ENCODE assay signal across 27 mouse cellular contexts in genomic region chr3:68541688-68542087, GRCm38 (mm10).
DNase-seq lines count a peak whose midpoint lies in the region; ATAC-seq and TF ChIP-seq lines count a peak whose summit lies in the region.
"Had no signal": no experiment of that assay in that cellular context is flagged by ENCODE, and none has a peak within 500 bp of the region (broad histone marks: within the 10 kb centered on the region; RNA-seq: fewer than 3 reads in every experiment).

No protein-coding gene starts in this region.

- no peak overlapping the region for H3K9ac ChIP-seq in liver, postnatal 0 days (replicated peaks)
- H3K9ac ChIP-seq in liver, embryonic 13.5 days = no peak overlapping the region
- H3K9ac ChIP-seq: embryonic facial prominence, embryonic 13.5 days; forebrain, embryonic 12.5 days; forebrain, embryonic 15.5 days; hindbrain, embryonic 12.5 days; hindbrain, embryonic 15.5 days had no signal

- no peak overlapping the region for H3K4me2 ChIP-seq in liver, postnatal 0 days (ENCODE audit: low read depth, low read length)
- H3K4me2 ChIP-seq in liver, embryonic 13.5 days = no peak overlapping the region
- H3K4me2 ChIP-seq: embryonic facial prominence, embryonic 13.5 days; forebrain, embryonic 12.5 days; forebrain, embryonic 15.5 days; heart, embryonic 11.5 days; hindbrain, embryonic 12.5 days; hindbrain, embryonic 15.5 days had no signal

- DNase-seq in layer of hippocampus, adult 2 months (ENCODE audit: low spot score in 2 of 2) = no peak
- DNase-seq in layer of hippocampus, adult 8-10 months (ENCODE audit: low spot score in 2 of 2) = no peak
- peak; percentile 37 for DNase-seq in liver
- no peak for DNase-seq in liver, postnatal 0 days
- no peak for DNase-seq in liver, embryonic 13.5 days
- no peak for DNase-seq in cerebellum, postnatal 25 days
- DNase-seq in thymus, postnatal 4 days = no peak
- DNase-seq: adrenal gland, postnatal 10 days; adrenal gland, postnatal 36 days; B cell, adult 2 months; cerebellum, adult 18-20 months; cerebellum, adult 9-10 months; cerebellum, postnatal 14 days; embryo, embryonic 11 days; gastrocnemius, postnatal 25 days; heart, adult 2 months had no signal

- no peak overlapping the region for H3K4me3 ChIP-seq in layer of hippocampus, adult 2 months
- no peak overlapping the region for H3K4me3 ChIP-seq in liver, postnatal 0 days (ENCODE audit: low read depth, low read length)
- H3K4me3 ChIP-seq in liver, embryonic 13.5 days (replicated peaks) = no peak overlapping the region
- H3K4me3 ChIP-seq: embryonic facial prominence, embryonic 10.5 days; embryonic facial prominence, embryonic 13.5 days; erythroblast, embryonic 14.5 days; forebrain, embryonic 12.5 days; forebrain, embryonic 15.5 days; heart, adult 2 months; hindbrain, embryonic 12.5 days; hindbrain, embryonic 15.5 days had no signal

- peak overlapping the region; percentile 36; the same call in 1 of the 2 replicates for H3K27ac ChIP-seq in layer of hippocampus, adult 2 months
- H3K27ac ChIP-seq in liver, postnatal 0 days (ENCODE audit: low read depth) = no peak overlapping the region
- H3K27ac ChIP-seq in liver, embryonic 13.5 days = no peak overlapping the region
- H3K27ac ChIP-seq: embryonic facial prominence, embryonic 10.5 days; embryonic facial prominence, embryonic 13.5 days; forebrain, embryonic 12.5 days; forebrain, embryonic 15.5 days; heart, adult 2 months; hindbrain, embryonic 12.5 days; hindbrain, embryonic 15.5 days had no signal

- no peaks in the 10 kb centered on the region for H3K36me3 ChIP-seq in liver, postnatal 0 days (replicated peaks; ENCODE audit: insufficient read depth, low read length)
- H3K36me3 ChIP-seq in liver, embryonic 13.5 days = no peaks in the 10 kb centered on the region
- H3K36me3 ChIP-seq: embryonic facial prominence, embryonic 13.5 days; forebrain, embryonic 12.5 days; forebrain, embryonic 15.5 days; G1E; hindbrain, embryonic 12.5 days; hindbrain, embryonic 15.5 days had no signal

- TF ChIP-seq CTCF in layer of hippocampus, adult 2 months (conservative IDR thresholded peaks at IDR 0.05) = no peak
- TF ChIP-seq CTCF in liver, postnatal 0 days (IDR thresholded peaks at IDR 0.05; ENCODE audit: low read depth) = no peak

- 60% methylated on average over 8 of the region's 8 CpGs for WGBS in liver, postnatal 0 days (ENCODE audit: insufficient replicate concordance)
- WGBS in liver, embryonic 13.5 days (ENCODE audit: insufficient replicate concordance) = 32% methylated on average over 8 of the region's 8 CpGs

- 0 out of 2 replicates have a peak, but pooled peaks cover 3% of the 10 kb centered on the region for H3K4me1 ChIP-seq in liver, postnatal 0 days (ENCODE audit: insufficient read depth)
- H3K4me1 ChIP-seq in liver, embryonic 13.5 days (replicated peaks) = peaks cover 17% of the 10 kb centered on the region

- no peaks in the 10 kb centered on the region for H3K27me3 ChIP-seq in liver, postnatal 0 days (ENCODE audit: insufficient read depth, low read length)
- H3K27me3 ChIP-seq in liver, embryonic 13.5 days = no peaks in the 10 kb centered on the region
- H3K27me3 ChIP-seq: CH12.LX; embryonic facial prominence, embryonic 13.5 days; forebrain, embryonic 15.5 days; hindbrain, embryonic 12.5 days; hindbrain, embryonic 15.5 days; Patski had no signal

- no peak for ATAC-seq in liver, postnatal 0 days
- ATAC-seq in liver, embryonic 13.5 days (ENCODE audit: low read depth) = peak; percentile 66; the same call in 1 of the 2 replicates
- ATAC-seq: forebrain, embryonic 15.5 days; Patski had no signal

- no peaks in the 10 kb centered on the region for H3K9me3 ChIP-seq in liver, postnatal 0 days (ENCODE audit: low read length)
- no peaks in the 10 kb centered on the region for H3K9me3 ChIP-seq in liver, embryonic 13.5 days (replicated peaks)
- H3K9me3 ChIP-seq: embryonic facial prominence, embryonic 13.5 days; forebrain, embryonic 12.5 days; forebrain, embryonic 15.5 days; hindbrain, embryonic 15.5 days had no signal

- no peak for TF ChIP-seq EP300 in liver, postnatal 0 days (IDR thresholded peaks at IDR 0.05; ENCODE audit: low read depth)
